Mouse (Mus musculus) R1 (cell line): ENCODE results near the gene Lif.

ENCODE experiments used
- DNase-seq: peaks from one replicate; pipeline ENCODE4 v3.0.0-alpha.2; 2018; ENCODE audit warnings: low read depth, low spot score

Lif gene

GRCm38 (mm10) chr11:4261188-4261494 lies 3.8 kb downstream of the Lif start:
- DNase-seq: peak; percentile 78

DNA sequence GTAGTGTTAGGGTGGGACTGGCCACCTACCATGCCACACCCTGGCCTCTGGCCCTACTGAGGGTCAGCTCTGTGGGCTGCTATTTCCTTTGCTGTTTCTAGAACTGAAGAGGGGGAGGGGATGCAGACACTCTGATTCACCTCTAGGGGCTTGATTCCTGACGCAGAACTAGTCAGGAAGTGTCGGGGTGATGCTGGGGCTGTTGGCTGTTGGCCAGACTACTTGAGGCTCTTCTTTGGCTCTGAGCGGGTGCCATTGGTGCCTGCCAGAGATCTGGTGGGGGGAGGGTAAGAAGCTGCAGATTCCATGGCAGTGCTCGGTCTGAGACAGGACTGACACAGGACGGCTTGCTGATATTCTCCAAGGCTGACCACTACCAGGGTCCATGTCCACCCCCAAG lies 4.6 kb downstream of the Lif start:
- peak; percentile 77 for DNase-seq

DNA sequence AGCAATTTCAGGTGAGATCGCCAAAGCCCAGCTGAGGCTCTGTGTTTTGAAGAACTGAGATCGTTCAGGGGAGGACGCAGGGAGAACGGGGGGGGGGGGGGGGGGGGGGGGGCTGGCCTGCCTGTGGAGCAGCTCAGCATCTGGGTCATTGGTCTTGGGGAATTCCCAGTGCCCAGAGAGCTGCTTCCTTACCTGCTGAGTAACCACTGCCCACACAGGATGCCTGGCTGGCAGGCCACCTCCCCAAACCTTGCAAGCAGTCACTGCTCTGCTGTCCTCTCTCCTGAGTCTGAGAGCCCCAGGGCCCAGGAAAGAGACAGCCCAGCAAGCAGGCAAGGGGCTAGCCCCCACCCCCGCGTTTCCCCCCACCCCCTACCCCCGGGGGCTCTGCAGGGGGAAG lies 5.5 kb downstream of the Lif start:
- DNase-seq: no peak

DNA sequence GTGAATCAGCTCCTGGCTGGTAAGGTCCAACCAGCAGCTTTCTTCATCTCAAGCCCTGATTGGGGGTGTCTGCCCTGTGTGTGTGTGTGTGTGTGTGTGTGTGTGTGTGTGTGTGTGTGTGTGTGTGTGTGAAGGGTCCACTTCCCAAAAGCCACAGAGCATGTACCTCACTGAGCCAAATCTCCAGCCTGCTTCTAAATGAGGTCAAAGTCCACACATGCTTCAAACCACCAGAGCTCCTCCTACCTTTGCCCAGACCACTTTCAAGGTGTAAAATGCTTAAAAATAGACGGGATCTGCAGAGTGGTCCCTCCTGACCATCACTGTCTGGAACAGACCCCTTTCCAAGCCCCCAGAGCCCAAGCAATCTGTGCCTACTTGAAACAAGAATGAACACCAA lies 5.9 kb downstream of the Lif start:
- no peak for DNase-seq

- no peak for DNase-seq
Measured at GRCm38 (mm10) chr11:4264066-4264465, 6.7 kb downstream of the Lif start.

- peak; percentile 78 for DNase-seq
Measured at GRCm38 (mm10) chr11:4266271-4267201, 9.2 kb downstream of the Lif start.

DNA sequence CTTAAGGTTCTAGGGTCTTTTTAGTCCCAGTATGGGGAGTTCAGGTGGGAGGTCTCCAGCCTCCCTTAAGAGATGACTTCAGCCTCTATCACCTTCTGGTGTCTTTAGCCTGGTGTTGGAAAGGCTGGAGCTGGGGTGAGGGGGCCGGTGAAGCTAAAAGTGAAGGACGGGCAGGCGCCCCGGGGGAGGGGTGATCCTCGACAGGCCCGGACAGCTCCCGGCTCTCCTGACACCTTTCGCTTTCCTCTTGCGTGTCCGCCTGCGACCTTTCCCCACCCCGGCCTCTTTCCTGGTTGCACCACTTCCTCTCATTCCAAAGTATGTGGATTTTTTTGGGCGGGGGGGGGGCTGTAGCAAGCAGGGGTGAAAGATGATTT lies 9.8 kb downstream of the Lif start:
- peak; percentile 68 for DNase-seq

DNA sequence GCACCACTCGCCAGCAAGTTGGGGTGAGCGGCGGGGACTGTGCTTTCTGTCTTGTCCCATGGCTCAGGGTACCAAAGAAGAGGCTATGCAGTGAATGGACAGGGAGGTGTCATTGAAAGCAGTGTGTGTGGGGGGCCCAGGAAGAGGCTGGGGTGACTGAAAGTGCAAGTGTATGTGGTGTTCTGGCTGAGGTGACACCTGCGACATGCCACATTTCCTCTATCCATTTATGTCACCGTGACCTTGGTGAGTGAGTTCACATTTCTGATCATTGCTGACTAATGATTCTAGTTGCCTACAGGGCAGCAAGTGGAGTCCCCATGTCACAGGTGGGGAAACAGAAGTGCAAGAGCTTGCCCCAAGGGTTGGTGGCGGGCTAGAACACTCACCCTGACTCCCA lies 11.1 kb downstream of the Lif start:
- no peak for DNase-seq

DNA sequence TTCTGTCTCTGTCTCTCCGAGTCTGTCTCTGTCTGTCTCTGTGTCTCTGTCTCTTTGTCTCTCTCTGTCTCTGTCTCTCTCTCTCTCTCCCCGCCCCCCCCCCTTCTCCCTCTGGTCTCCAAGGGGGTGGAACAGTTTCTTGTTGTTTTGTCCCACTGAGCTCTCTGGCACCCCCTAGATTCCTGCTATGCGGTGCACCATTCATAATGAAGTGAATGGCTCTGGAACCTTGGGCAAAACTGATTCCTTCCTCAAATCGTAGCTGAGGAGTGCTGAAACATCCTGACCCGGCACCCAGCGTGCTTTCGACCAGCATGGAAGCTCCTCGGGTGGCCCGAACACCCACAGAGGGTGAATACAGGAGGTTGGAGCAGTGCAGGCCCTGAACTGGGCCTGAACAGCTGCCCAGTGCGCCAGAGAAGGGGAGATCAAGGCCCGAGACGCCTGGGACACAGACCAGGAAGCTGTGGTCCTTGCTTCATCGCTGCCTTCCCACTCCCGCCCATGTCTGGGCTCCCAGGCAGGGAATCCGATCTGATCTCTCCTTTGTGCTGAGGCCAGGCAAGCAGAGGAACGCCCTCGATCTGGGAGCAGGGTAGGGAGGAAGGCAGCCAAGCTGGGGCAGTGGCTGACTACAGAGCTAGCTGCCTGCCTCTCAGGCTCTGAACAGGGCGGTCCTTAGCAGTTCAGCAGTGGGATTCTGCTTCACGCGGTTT lies 13.5 kb downstream of the Lif start:
- peak; percentile 87 for DNase-seq

DNA sequence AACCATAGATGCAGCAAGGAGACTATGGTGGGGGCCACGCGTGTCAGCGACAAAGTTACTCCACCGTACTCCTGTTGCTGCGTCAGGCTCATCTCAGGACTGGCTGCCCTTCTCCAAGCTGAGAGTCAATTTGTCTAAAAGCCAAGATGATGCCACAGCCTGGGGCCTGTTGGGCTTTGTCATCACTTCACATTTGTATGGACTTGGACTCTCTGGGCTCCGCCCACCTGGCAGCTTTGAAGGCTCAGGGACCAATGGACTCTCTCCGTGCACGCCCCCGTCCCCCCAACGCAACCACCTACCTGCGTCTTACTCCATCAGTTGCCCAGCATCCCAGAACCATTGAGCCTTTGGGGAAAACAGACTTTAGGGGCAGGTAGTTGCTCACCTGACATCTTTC lies 14.2 kb downstream of the Lif start:
- peak; percentile 74 for DNase-seq

DNA sequence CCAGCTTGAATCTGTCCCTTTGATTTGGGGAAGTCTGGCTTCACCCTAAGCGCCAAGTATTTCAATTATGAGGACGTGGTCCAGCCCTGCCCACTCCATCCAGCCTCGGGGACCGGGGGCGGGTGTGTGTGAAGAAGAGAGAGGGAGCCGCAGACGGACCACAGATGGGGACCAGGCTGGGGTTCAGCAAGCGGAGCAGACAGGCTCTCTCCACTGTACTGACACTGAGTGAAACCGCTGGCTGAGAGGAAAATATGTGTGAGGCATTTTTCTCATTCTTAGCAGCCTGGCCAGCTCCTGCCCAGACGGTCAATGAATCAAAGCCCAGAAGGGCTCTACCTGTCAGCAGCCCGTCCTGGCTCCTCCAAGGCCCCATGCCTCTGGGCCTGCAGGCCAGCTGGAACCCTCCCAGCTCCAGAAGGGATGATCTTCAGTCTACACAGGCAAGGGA lies 19.1 kb downstream of the Lif start:
- DNase-seq: no peak

GRCm38 (mm10) chr11:4279909-4280308 lies 22.6 kb downstream of the Lif start:
- no peak for DNase-seq

DNA sequence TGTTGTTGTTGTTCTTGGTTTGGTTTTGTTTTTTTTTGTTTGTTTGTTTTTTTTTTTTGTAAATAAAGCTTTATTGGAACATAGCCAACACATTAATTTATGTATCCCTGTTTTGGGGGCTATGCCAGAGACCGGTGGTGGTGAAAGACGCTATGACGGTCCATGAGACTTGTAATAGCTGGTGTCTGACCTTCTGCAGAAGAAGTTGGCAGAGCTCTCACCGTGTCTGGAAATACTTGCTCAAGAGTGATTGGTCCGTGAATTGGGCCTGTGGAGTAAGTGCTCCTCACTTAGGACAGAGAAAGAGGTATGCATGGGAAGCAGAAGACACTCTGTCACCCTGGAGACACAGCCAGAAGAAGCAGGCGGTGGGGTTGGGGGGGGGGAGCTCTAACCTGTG lies 24.5 kb downstream of the Lif start:
- no peak for DNase-seq

DNA sequence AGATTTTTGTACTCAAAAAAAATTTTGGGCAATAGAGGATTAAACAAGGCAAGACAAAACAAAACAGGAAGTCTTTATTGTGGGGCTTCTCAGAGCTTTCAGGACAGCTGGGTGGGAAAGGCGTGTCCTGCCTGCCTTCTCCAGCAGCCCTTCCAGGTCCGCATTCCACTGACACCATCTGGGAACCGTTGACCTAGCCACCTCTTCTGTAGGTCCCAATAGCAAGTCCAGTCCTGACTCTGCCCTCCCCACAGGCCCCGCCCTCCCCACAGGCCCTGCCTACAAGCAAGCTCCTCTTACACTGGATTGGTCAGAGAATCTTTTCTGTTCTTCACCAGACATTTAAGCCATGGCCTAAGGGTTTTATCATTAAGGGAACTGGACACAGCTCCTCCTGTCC lies 26.3 kb downstream of the Lif start:
- peak; percentile 96 for DNase-seq

GRCm38 (mm10) chr11:4289280-4289679 lies 31.9 kb downstream of the Lif start:
- DNase-seq: no peak

- no peak for DNase-seq
Measured at GRCm38 (mm10) chr11:4291639-4292038, 34.3 kb downstream of the Lif start.

- no peak for DNase-seq
Measured at GRCm38 (mm10) chr11:4292224-4292887, 35.0 kb downstream of the Lif start.

DNA sequence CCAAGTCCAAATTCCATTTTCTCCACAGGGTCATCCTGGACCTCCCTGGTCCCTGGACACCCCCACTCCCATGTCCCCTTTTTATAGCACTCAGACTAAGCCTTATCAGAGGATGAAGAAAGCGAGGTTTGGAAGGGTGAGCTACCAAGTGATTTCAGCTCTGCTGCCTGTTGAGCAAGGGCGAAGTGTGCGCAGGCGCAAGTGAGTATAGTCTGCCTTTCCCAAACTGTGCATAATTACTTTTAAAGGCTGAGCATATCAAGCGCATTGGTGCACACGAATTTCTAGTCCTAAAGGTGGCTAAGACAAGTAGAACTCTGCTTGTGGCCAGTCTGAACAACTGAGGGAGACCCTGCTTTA lies 35.5 kb downstream of the Lif start:
- no peak for DNase-seq

DNA sequence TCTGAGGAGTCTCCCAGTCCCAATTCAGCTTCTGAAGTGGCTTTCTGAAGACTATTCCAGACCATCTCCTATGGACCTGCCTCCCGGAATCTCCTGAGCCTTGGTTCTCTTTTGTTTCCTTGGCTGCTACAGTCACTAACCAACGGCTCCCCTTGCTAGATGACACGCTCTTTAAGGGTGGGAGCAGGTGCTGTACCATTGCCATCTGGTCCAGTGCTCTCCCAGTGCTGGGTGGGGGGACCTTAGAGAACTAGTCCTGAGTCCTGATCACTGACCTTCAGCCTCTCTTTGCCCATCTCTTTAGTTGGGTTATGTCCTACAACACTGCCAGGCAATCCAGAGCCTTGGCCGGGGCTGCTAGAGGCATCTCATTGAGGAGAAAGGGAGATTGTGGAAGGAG lies 36.1 kb downstream of the Lif start:
- DNase-seq: no peak

- DNase-seq: no peak
Measured at GRCm38 (mm10) chr11:4294047-4294446, 36.7 kb downstream of the Lif start.

GRCm38 (mm10) chr11:4294495-4295351 lies 37.4 kb downstream of the Lif start:
- DNase-seq: peak; percentile 61
